Mouse (Mus musculus) megakaryocyte progenitor cell, adult 5-6 weeks (primary cell): ENCODE measurements around the gene Btbd7. TPM values are rescaled to one million over a fixed set of nuclear protein-coding genes. Genes with fewer than 3 reads are reported as not detected.

Experiments used
- ATAC-seq: replicated peaks from 2 replicates; pipeline ENCODE4 v1.8.0; 2016; ENCODE audit warnings: mild to moderate bottlenecking, moderate TSS enrichment, inconsistent platforms; ENCODE audit not compliant: poor library complexity
- total RNA-seq, 2 experiments: library from RNA; stranded (forward) in 1 of 2; stranded (reverse) in 1 of 2; fragments of 157-497, 149-512 nt in 1 of 2; fragments of 200-1000 nt in 1 of 2; gene quantifications; 2 replicates each; pipeline versions ENCODE4 v1.2.3 to v1.2.4; 2015 to 2017

Btbd7 gene
- total RNA-seq, 2 experiments from 2014 or later: 17.2 to 18.7 TPM

GRCm38 (mm10) chr12:102784899-102785592 lies 93.2 kb downstream of the Btbd7 start:
- peak; percentile 91 for ATAC-seq

GRCm38 (mm10) chr12:102782841-102783240 lies 95.4 kb downstream of the Btbd7 start:
- ATAC-seq: no peak

- peak; percentile 74 for ATAC-seq
These were observed 98.8 kb downstream of the Btbd7 start for GRCm38 (mm10) chr12:102779452-102779851.

GRCm38 (mm10) chr12:102778151-102778550 lies 100.1 kb downstream of the Btbd7 start:
- no peak for ATAC-seq

GRCm38 (mm10) chr12:102776035-102776434 lies 102.2 kb downstream of the Btbd7 start:
- ATAC-seq: no peak

- ATAC-seq: no peak
These were observed 105.6 kb downstream of the Btbd7 start for GRCm38 (mm10) chr12:102772676-102773075.

- no peak for ATAC-seq
These were observed 106.7 kb downstream of the Btbd7 start for GRCm38 (mm10) chr12:102771601-102772000.

- peak; percentile 57; the same call in 1 of the 2 replicates for ATAC-seq
These were observed 109.3 kb downstream of the Btbd7 start for GRCm38 (mm10) chr12:102769000-102769399.

- no peak for ATAC-seq
These were observed 114.6 kb downstream of the Btbd7 start for GRCm38 (mm10) chr12:102763696-102764095.

- ATAC-seq: no peak
These were observed 116.6 kb downstream of the Btbd7 start for GRCm38 (mm10) chr12:102761668-102762067.

GRCm38 (mm10) chr12:102758936-102759335 lies 119.3 kb downstream of the Btbd7 start:
- no peak for ATAC-seq

- no peak for ATAC-seq
These were observed 119.9 kb downstream of the Btbd7 start, which contains the start of gene Gm20604 for GRCm38 (mm10) chr12:102758403-102758756. Gene Gm20604, minus strand, starts transcription at chr12:102758672.

- ATAC-seq: peak; percentile 93
These were observed 120.4 kb downstream of the Btbd7 start, which contains the start of the genes Gm28051, Gon7 and Ubr7 for GRCm38 (mm10) chr12:102757689-102758402. Gene Gm28051, minus strand, starts transcription at chr12:102757765. Gene Gon7, minus strand, starts transcription at chr12:102757803. Gene Ubr7, plus strand, starts transcription at chr12:102757967.

- ATAC-seq: peak; percentile 59; the same call in 1 of the 2 replicates
These were observed 121.1 kb downstream of the Btbd7 start for GRCm38 (mm10) chr12:102757055-102757688.

GRCm38 (mm10) chr12:102756304-102756703 lies 122.0 kb downstream of the Btbd7 start:
- ATAC-seq: peak; percentile 23; the same call in 1 of the 2 replicates

GRCm38 (mm10) chr12:102748256-102748655 lies 130.0 kb downstream of the Btbd7 start:
- no peak for ATAC-seq

GRCm38 (mm10) chr12:102744839-102745238 lies 133.4 kb downstream of the Btbd7 start:
- ATAC-seq: peak; percentile 74

- peak; percentile 82 for ATAC-seq
These were observed 134.4 kb downstream of the Btbd7 start, which contains the start of the genes Moap1 and Tmem251 for GRCm38 (mm10) chr12:102743589-102744574. Gene Moap1, minus strand, starts transcription at chr12:102743661. Gene Tmem251, plus strand, starts transcription at chr12:102743762.

GRCm38 (mm10) chr12:102743036-102743588 lies 135.2 kb downstream of the Btbd7 start:
- peak; percentile 18 for ATAC-seq

GRCm38 (mm10) chr12:102742056-102742455 lies 136.2 kb downstream of the Btbd7 start:
- no peak for ATAC-seq
